Mouse (Mus musculus): Measurements from ENCODE around the gene Kctd2.
"Not testable (repeated sequence)": the region's sequence is repeated elsewhere in the genome, so short reads cannot be mapped to it uniquely, and the experiment has no call there.

Kctd2 gene

GRCm38 (mm10) chr11:115419531-115420237, at the start of gene Kctd2, which contains the start of gene Atp5h:
Kctd2 (plus strand) TSS chr11:115420128.
Atp5h (minus strand) TSS chr11:115419962.
- peak; percentile 86 to 95 for DNase-seq (ENCODE audit: low spot score in 2 of 2)

- no peak for DNase-seq (ENCODE audit: low spot score in 2 of 2)
Observed at GRCm38 (mm10) chr11:115370368-115370767, 49.6 kb upstream of the Kctd2 start.

GRCm38 (mm10) chr11:115371354-115371753, 48.6 kb upstream of the Kctd2 start:
- no peak for DNase-seq (ENCODE audit: low spot score in 2 of 2)

- no peak for DNase-seq (ENCODE audit: low spot score in 2 of 2)
Observed at GRCm38 (mm10) chr11:115372015-115372414, 47.9 kb upstream of the Kctd2 start.

- DNase-seq (ENCODE audit: low spot score in 2 of 2): no peak
Observed at GRCm38 (mm10) chr11:115372737-115373136, 47.2 kb upstream of the Kctd2 start.

- peak; percentile 51 to 79 for DNase-seq (ENCODE audit: low spot score in 2 of 2)
Observed at GRCm38 (mm10) chr11:115373805-115374694, 45.9 kb upstream of the Kctd2 start.

- no peak for DNase-seq (ENCODE audit: low spot score in 2 of 2)
Observed at GRCm38 (mm10) chr11:115374695-115375425, 45.1 kb upstream of the Kctd2 start.

GRCm38 (mm10) chr11:115376722-115377121, 43.2 kb upstream of the Kctd2 start:
- no peak for DNase-seq (ENCODE audit: low spot score in 2 of 2)

GRCm38 (mm10) chr11:115377254-115377653, 42.7 kb upstream of the Kctd2 start:
- DNase-seq (ENCODE audit: low spot score in 2 of 2): no peak

GRCm38 (mm10) chr11:115377854-115378253, 42.1 kb upstream of the Kctd2 start:
- DNase-seq (ENCODE audit: low spot score in 2 of 2): no peak

- no peak for DNase-seq (ENCODE audit: low spot score in 2 of 2)
Observed at GRCm38 (mm10) chr11:115381276-115381675, 38.7 kb upstream of the Kctd2 start.

GRCm38 (mm10) chr11:115381743-115382539, 38.0 kb upstream of the Kctd2 start, which contains the start of gene Cdr2l:
Cdr2l (plus strand) TSS chr11:115381916.
- peak; percentile 76 to 87 for DNase-seq (ENCODE audit: low spot score in 2 of 2)

- DNase-seq (ENCODE audit: low spot score in 2 of 2): no peak
Observed at GRCm38 (mm10) chr11:115382891-115383290, 37.0 kb upstream of the Kctd2 start.

GRCm38 (mm10) chr11:115383701-115384474, 36.0 kb upstream of the Kctd2 start:
- DNase-seq (ENCODE audit: low spot score in 2 of 2): peak in 1 of 2 experiments; percentile 42

GRCm38 (mm10) chr11:115384587-115384986, 35.3 kb upstream of the Kctd2 start:
- DNase-seq (ENCODE audit: low spot score in 2 of 2): no peak

GRCm38 (mm10) chr11:115386859-115387258, 33.1 kb upstream of the Kctd2 start:
- DNase-seq (ENCODE audit: low spot score in 2 of 2): not testable (repeated sequence)

GRCm38 (mm10) chr11:115391358-115391757, 28.6 kb upstream of the Kctd2 start:
- no peak for DNase-seq (ENCODE audit: low spot score in 2 of 2)

- no peak for DNase-seq (ENCODE audit: low spot score in 2 of 2)
Observed at GRCm38 (mm10) chr11:115393721-115394325, 26.1 kb upstream of the Kctd2 start.

GRCm38 (mm10) chr11:115398085-115398484, 21.8 kb upstream of the Kctd2 start:
- no peak for DNase-seq (ENCODE audit: low spot score in 2 of 2)

GRCm38 (mm10) chr11:115400126-115400525, 19.8 kb upstream of the Kctd2 start:
- DNase-seq (ENCODE audit: low spot score in 2 of 2): no peak
